Mouse (Mus musculus): ENCODE data around the gene Mrps6. TPM values are rescaled to one million over a fixed set of nuclear protein-coding genes. Genes with fewer than 3 reads are reported as not detected.
A peak's percentile ranks its signal among the peaks of the same experiment; 100 is the strongest.

Mrps6 gene
- 28.4 and 35.9 TPM in 2 replicates for total RNA-seq (2012; rRNA removed)
- 39.7 and 43.0 TPM in 2 replicates for total RNA-seq (2014; rRNA removed)
- polyA plus RNA-seq (2012; ENCODE audit: insufficient read length, low read depth): 93.4 and 110 TPM in 2 replicates

- TF ChIP-seq ZMIZ1 (IDR thresholded peaks at IDR 0.05; ENCODE audit: low read depth, low read length) (peak; percentile 96), MAFK (IDR thresholded peaks at IDR 0.05; ENCODE audit: insufficient replicate concordance, low read length) (no peak), MEF2A (IDR thresholded peaks at IDR 0.05; ENCODE audit: borderline replicate concordance, low read depth, low read length) (no peak; the same call in 1 of the 2 replicates), USF1 (IDR thresholded peaks at IDR 0.05; ENCODE audit: low read depth, low read length) (no peak), UBTF (IDR thresholded peaks at IDR 0.05; ENCODE audit: low read depth, low read length) (peak; percentile 32; the same call in 1 of the 2 replicates), RAD21 (IDR thresholded peaks at IDR 0.05; ENCODE audit: low read depth, low read length) (no peak), CHD1 (IDR thresholded peaks at IDR 0.05; ENCODE audit: low read depth, low read length) (no peak), MXI1 (IDR thresholded peaks at IDR 0.05; ENCODE audit: low read depth, low read length) (peak; percentile 91), KAT2A (IDR thresholded peaks at IDR 0.05; ENCODE audit: insufficient replicate concordance, low read length) (no peak), SIN3A (IDR thresholded peaks at IDR 0.05; ENCODE audit: low read length) (peak; percentile 80; the same call in 1 of the 2 replicates), POLR2AphosphoS2 (IDR thresholded peaks at IDR 0.05; ENCODE audit: low read depth, low read length) (peak; percentile 80; the same call in 1 of the 2 replicates), HCFC1 (IDR thresholded peaks at IDR 0.05; ENCODE audit: low read depth, low read length) (peak; percentile 52), SMC3 (IDR thresholded peaks at IDR 0.05; ENCODE audit: low read depth, low read length) (no peak), EP300 (IDR thresholded peaks at IDR 0.05; ENCODE audit: low read length) (no peak), JUND (conservative IDR thresholded peaks at IDR 0.05; ENCODE audit: low read depth, low read length) (no peak), NRF1 (IDR thresholded peaks at IDR 0.05; ENCODE audit: low read depth, low read length) (peak; percentile 76), POLR2A (IDR thresholded peaks at IDR 0.05; ENCODE audit: low read depth, low read length) (peak; percentile 100), TCF12 (IDR thresholded peaks at IDR 0.05; ENCODE audit: low read depth, low read length) (peak; percentile 85), MYC (IDR thresholded peaks at IDR 0.05; ENCODE audit: low read depth, low read length) (no peak), JUN (IDR thresholded peaks at IDR 0.05; ENCODE audit: insufficient read depth, low read depth, low read length) (no peak), ELF1 (IDR thresholded peaks at IDR 0.05; ENCODE audit: low read depth, low read length) (peak; percentile 66), ETS1 (conservative IDR thresholded peaks at IDR 0.05; ENCODE audit: low read depth, low read length) (peak; percentile 12; the same call in 1 of the 2 replicates), PAX5 (IDR thresholded peaks at IDR 0.05; ENCODE audit: low read length) (no peak), USF2 (conservative IDR thresholded peaks at IDR 0.05; ENCODE audit: low read depth, low read length) (no peak), GABPA (IDR thresholded peaks at IDR 0.05; ENCODE audit: insufficient replicate concordance, low read depth, low read length) (no peak), NELFE (IDR thresholded peaks at IDR 0.05; ENCODE audit: low read depth, low read length) (peak; percentile 98), CHD2 (IDR thresholded peaks at IDR 0.05; ENCODE audit: low read length) (0 out of 2 replicates have a peak, but pooled peaks have one; percentile 34), IRF4 (IDR thresholded peaks at IDR 0.05; ENCODE audit: low read depth, low read length) (peak; percentile 54; the same call in 1 of the 2 replicates), ZNF384 (IDR thresholded peaks at IDR 0.05; ENCODE audit: low read depth, low read length) (no peak), CTCF (conservative IDR thresholded peaks at IDR 0.05 in 1 of 2, IDR thresholded peaks at IDR 0.05 in 1 of 2; ENCODE audit: low read depth in 2 of 2, low read length in 2 of 2) (no peak; a peak in 1 of 4 replicates), ZKSCAN1 (IDR thresholded peaks at IDR 0.05; ENCODE audit: borderline replicate concordance, low read depth, low read length) (no peak), RCOR1 (conservative IDR thresholded peaks at IDR 0.05; ENCODE audit: low read depth, low read length) (no peak), ZC3H11A (IDR thresholded peaks at IDR 0.05; ENCODE audit: low read depth, low read length) (no peak), E2F4 (IDR thresholded peaks at IDR 0.05; ENCODE audit: insufficient replicate concordance, low read depth, low read length) (no peak), TBP (conservative IDR thresholded peaks at IDR 0.05; ENCODE audit: low read depth, low read length) (peak; percentile 96), BHLHE40 (IDR thresholded peaks at IDR 0.05; ENCODE audit: low read depth, low read length) (no peak), MAZ (IDR thresholded peaks at IDR 0.05; ENCODE audit: low read depth, low read length) (peak; percentile 77), MAX (IDR thresholded peaks at IDR 0.05; ENCODE audit: low read length) (no peak; the same call in none of the 2 replicates)
- Histone ChIP-seq H3K27ac (ENCODE audit: insufficient read depth, low read depth) (no peak within 1 kb of the TSS), H3K4me3 (replicated peaks in 1 of 3; ENCODE audit: low read depth in 2 of 3, low read length in 2 of 3, poor library complexity in 1 of 3) (peak within 1 kb of the TSS; percentile 82 to 92 (median 83)), H3K36me3 (replicated peaks in 1 of 2; ENCODE audit: control insufficient read depth in 1 of 2, insufficient read depth in 1 of 2, low read length in 1 of 2) (peaks cover 0 to 38% of the 10 kb centered on the region in 2 experiments), H3K79me2 (replicated peaks; ENCODE audit: control insufficient read depth, extremely low read depth, insufficient read depth, poor library complexity, severe bottlenecking) (0 out of 2 replicates have a peak, but pooled peaks cover 3% of the 10 kb centered on the region), H3K4me2 (ENCODE audit: insufficient read depth, low read depth, poor library complexity, severe bottlenecking) (peak within 1 kb of the TSS; percentile 88), H3K9ac (ENCODE audit: insufficient read depth, low read depth) (peak within 1 kb of the TSS; percentile 81), H3K9me3 (replicated peaks; ENCODE audit: low read length) (peaks cover 15% of the 10 kb centered on the region), H3K27me3 (replicated peaks) (no peaks in the 10 kb centered on the region), H3K4me1 (ENCODE audit: control insufficient read depth in 1 of 2, insufficient read depth in 2 of 2) (peaks cover 6 to 39% of the 10 kb centered on the region in 2 experiments)
- DNase-seq (ENCODE audit: extremely low read depth): peak; percentile 82
- in situ Hi-C loops (cut with MboI; ENCODE audit: low pct_ligation_motif_present, low pct_unique_long_range_greater_than_20kb, low sequenced_read_pairs): no loop called here
- dilution Hi-C loops (cut with MboI; ENCODE audit: extremely low pct_ligation_motif_present, extremely low pct_unique_long_range_greater_than_20kb, low sequenced_read_pairs): no loop called here
Measured at GRCm38 (mm10) chr16:92057852-92058643, at the start of gene Mrps6, which contains the start of the genes Gm49711 and Slc5a3. TSS of gene Mrps6 (plus strand) at chr16:92058270. TSS of gene Gm49711 (plus strand) at chr16:92058316. TSS of gene Slc5a3 (plus strand) at chr16:92058322.
